Mouse (Mus musculus): Measurements from ENCODE around the gene Arsk. TPM values are rescaled to one million over a fixed set of nuclear protein-coding genes. Genes with fewer than 3 reads are reported as not detected.

Gene Arsk
- polyA plus RNA-seq, 1 experiment = 3.3 TPM

GRCm38 (mm10) chr13:76042455-76042854 lies 56.0 kb downstream of the Arsk start:
- Histone ChIP-seq H3K4me1 (replicated peaks; ENCODE audit: control insufficient read depth, insufficient read depth, low read length) (no peaks in the 10 kb centered on the region), H3K27me3 (ENCODE audit: control insufficient read depth, insufficient read depth, low read length) (no peaks in the 10 kb centered on the region), H3K27ac (ENCODE audit: control insufficient read depth, insufficient read depth, low read length) (no peak overlapping the region), H3K4me3 (ENCODE audit: control insufficient read depth, insufficient read depth, low read length) (no peak overlapping the region), H3K36me3 (ENCODE audit: control insufficient read depth, insufficient read depth, low read length) (no peaks in the 10 kb centered on the region)
- WGBS = 64% methylated on average over 1 of the region's 1 CpGs
- TF ChIP-seq POLR2A (IDR thresholded peaks at IDR 0.05; ENCODE audit: control insufficient read depth, extremely low read depth, insufficient read depth, low read length, poor library complexity) (no peak), CTCF (IDR thresholded peaks at IDR 0.05; ENCODE audit: borderline replicate concordance, control insufficient read depth, extremely low read depth, insufficient read depth, low read length, poor library complexity) (no peak)
- no peak for DNase-seq

GRCm38 (mm10) chr13:76024588-76024987 lies 73.9 kb downstream of the Arsk start:
- WGBS = 85% methylated on average over 3 of the region's 3 CpGs
- no peak for DNase-seq
- TF ChIP-seq CTCF (IDR thresholded peaks at IDR 0.05; ENCODE audit: borderline replicate concordance, control insufficient read depth, extremely low read depth, insufficient read depth, low read length, poor library complexity) = no peak
- TF ChIP-seq POLR2A (IDR thresholded peaks at IDR 0.05; ENCODE audit: control insufficient read depth, extremely low read depth, insufficient read depth, low read length, poor library complexity) = no peak

DNA sequence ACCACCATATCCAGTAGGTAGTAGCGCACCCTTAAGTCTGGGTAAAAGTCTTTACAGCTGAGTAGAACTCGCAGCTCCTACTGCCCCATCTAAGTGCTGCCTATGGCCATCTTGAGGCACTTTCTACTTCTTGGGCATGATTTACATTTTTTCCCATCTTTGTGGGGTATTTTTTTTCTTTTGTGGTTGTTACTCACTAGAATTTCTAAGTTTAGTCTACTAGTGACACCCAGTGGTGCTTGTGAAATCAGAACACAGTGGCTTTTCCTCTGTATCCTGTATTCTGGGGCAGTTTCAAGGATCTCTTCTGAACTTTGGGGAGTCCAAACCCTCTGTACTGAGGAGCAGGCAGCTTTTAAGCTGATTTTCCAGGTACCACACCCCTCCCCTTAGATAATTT lies 76.7 kb downstream of the Arsk start:
- no peak for DNase-seq
- Histone ChIP-seq H3K27me3 (ENCODE audit: control insufficient read depth, insufficient read depth, low read length) (no peaks in the 10 kb centered on the region), H3K4me3 (ENCODE audit: control insufficient read depth, insufficient read depth, low read length) (no peak overlapping the region), H3K27ac (ENCODE audit: control insufficient read depth, insufficient read depth, low read length) (no peak overlapping the region), H3K36me3 (ENCODE audit: control insufficient read depth, insufficient read depth, low read length) (no peaks in the 10 kb centered on the region), H3K4me1 (replicated peaks; ENCODE audit: control insufficient read depth, insufficient read depth, low read length) (no peaks in the 10 kb centered on the region)
- 68% methylated on average over 2 of the region's 2 CpGs for WGBS
- TF ChIP-seq CTCF (IDR thresholded peaks at IDR 0.05; ENCODE audit: borderline replicate concordance, control insufficient read depth, extremely low read depth, insufficient read depth, low read length, poor library complexity) (no peak), POLR2A (IDR thresholded peaks at IDR 0.05; ENCODE audit: control insufficient read depth, extremely low read depth, insufficient read depth, low read length, poor library complexity) (no peak)

More at GRCm38 (mm10) chr13:76024588-76024987, 73.9 kb downstream of the Arsk start:
- no peaks in the 10 kb centered on the region for H3K27me3 ChIP-seq (ENCODE audit: control insufficient read depth, insufficient read depth, low read length)
- no peak overlapping the region for H3K4me3 ChIP-seq (ENCODE audit: control insufficient read depth, insufficient read depth, low read length)
- H3K36me3 ChIP-seq (ENCODE audit: control insufficient read depth, insufficient read depth, low read length) = no peaks in the 10 kb centered on the region
- no peaks in the 10 kb centered on the region for H3K4me1 ChIP-seq (replicated peaks; ENCODE audit: control insufficient read depth, insufficient read depth, low read length)
- H3K27ac ChIP-seq (ENCODE audit: control insufficient read depth, insufficient read depth, low read length) = no peak overlapping the region

DNA sequence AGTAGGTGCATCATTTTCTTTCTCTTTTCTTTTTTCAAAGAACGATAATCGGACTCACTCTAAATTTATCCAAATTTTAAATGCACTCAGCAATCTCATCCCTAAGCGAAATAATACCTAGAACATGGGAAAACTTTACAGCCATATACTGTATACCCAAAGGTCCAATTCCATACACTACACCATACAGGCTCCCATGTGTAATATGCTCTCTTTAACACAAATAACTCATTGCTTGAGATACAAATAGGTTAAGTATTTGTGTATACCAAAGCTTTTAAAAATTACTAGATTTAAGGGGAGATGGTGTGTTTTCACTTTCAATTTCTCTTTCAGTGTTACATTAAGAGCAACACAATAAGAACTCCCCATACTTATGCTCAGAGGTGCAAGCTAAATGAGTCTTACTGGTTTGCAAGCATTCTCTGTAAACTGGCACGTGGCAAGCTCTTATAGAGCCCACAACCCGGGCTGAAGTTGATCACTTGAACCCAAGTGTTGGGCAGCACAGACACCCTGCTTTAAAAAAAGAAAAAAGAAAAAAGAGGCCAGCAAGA lies 79.5 kb downstream of the Arsk start:
- 11% methylated on average over 5 of the region's 5 CpGs for WGBS
- TF ChIP-seq POLR2A (IDR thresholded peaks at IDR 0.05; ENCODE audit: control insufficient read depth, extremely low read depth, insufficient read depth, low read length, poor library complexity) (no peak), CTCF (IDR thresholded peaks at IDR 0.05; ENCODE audit: borderline replicate concordance, control insufficient read depth, extremely low read depth, insufficient read depth, low read length, poor library complexity) (no peak)
- H3K4me3 ChIP-seq (ENCODE audit: control insufficient read depth, insufficient read depth, low read length) = peak overlapping the region; percentile 94
- DNase-seq = no peak
- H3K4me1 ChIP-seq (replicated peaks; ENCODE audit: control insufficient read depth, insufficient read depth, low read length) = no peaks in the 10 kb centered on the region
- H3K36me3 ChIP-seq (ENCODE audit: control insufficient read depth, insufficient read depth, low read length) = no peaks in the 10 kb centered on the region
- H3K27ac ChIP-seq (ENCODE audit: control insufficient read depth, insufficient read depth, low read length) = peak overlapping the region; percentile 57
- H3K27me3 ChIP-seq (ENCODE audit: control insufficient read depth, insufficient read depth, low read length) = no peaks in the 10 kb centered on the region

- under 1% methylated on average over 50 of the region's 50 CpGs for WGBS
- TF ChIP-seq POLR2A (IDR thresholded peaks at IDR 0.05; ENCODE audit: control insufficient read depth, extremely low read depth, insufficient read depth, low read length, poor library complexity) = peak; percentile 88
- TF ChIP-seq CTCF (IDR thresholded peaks at IDR 0.05; ENCODE audit: borderline replicate concordance, control insufficient read depth, extremely low read depth, insufficient read depth, low read length, poor library complexity) = no peak
Observed at GRCm38 (mm10) chr13:76017974-76018843, 80.3 kb downstream of the Arsk start, which contains the start of gene Rfesd. TSS of gene Rfesd (minus strand) at chr13:76018719.

DNA sequence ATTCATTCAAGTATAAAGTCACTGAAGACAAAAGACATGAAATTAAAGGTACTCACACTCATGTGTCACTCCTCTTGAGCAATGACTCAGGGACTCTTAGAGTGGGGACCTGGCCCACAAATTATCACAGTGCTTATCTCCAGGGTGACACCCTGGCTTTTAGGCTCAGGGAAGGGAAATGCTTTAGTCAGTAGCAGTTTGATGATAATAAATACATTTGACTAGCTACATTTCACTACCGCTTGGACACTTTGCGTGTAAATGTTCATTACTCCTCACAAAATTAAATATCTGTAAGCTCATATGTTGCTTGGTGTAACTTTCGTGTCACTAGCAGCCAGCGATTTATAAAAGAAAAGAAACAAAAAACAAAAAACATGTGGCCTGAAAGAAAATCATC lies 81.0 kb downstream of the Arsk start:
- TF ChIP-seq POLR2A (IDR thresholded peaks at IDR 0.05; ENCODE audit: control insufficient read depth, extremely low read depth, insufficient read depth, low read length, poor library complexity) = no peak
- no peak for TF ChIP-seq CTCF (IDR thresholded peaks at IDR 0.05; ENCODE audit: borderline replicate concordance, control insufficient read depth, extremely low read depth, insufficient read depth, low read length, poor library complexity)
- DNase-seq = no peak
- no peak overlapping the region for H3K4me3 ChIP-seq (ENCODE audit: control insufficient read depth, insufficient read depth, low read length)
- H3K36me3 ChIP-seq (ENCODE audit: control insufficient read depth, insufficient read depth, low read length) = no peaks in the 10 kb centered on the region
- no peak overlapping the region for H3K27ac ChIP-seq (ENCODE audit: control insufficient read depth, insufficient read depth, low read length)
- no peaks in the 10 kb centered on the region for H3K4me1 ChIP-seq (replicated peaks; ENCODE audit: control insufficient read depth, insufficient read depth, low read length)
- WGBS = 52% methylated on average over 4 of the region's 4 CpGs
- no peaks in the 10 kb centered on the region for H3K27me3 ChIP-seq (ENCODE audit: control insufficient read depth, insufficient read depth, low read length)

More at GRCm38 (mm10) chr13:76017974-76018843, 80.3 kb downstream of the Arsk start, which contains the start of gene Rfesd:
- Histone ChIP-seq H3K4me1 (replicated peaks; ENCODE audit: control insufficient read depth, insufficient read depth, low read length) (no peaks in the 10 kb centered on the region), H3K27me3 (ENCODE audit: control insufficient read depth, insufficient read depth, low read length) (no peaks in the 10 kb centered on the region), H3K36me3 (ENCODE audit: control insufficient read depth, insufficient read depth, low read length) (no peaks in the 10 kb centered on the region), H3K27ac (ENCODE audit: control insufficient read depth, insufficient read depth, low read length) (peak within 1 kb of the TSS; percentile 93), H3K4me3 (ENCODE audit: control insufficient read depth, insufficient read depth, low read length) (peak within 1 kb of the TSS; percentile 94)
- DNase-seq = peak; percentile 99

Measured in thymus, adult 2 months (tissue).